Mouse (Mus musculus): ENCODE measurements around the gene Cdx4.

The Cdx4 gene

DNA sequence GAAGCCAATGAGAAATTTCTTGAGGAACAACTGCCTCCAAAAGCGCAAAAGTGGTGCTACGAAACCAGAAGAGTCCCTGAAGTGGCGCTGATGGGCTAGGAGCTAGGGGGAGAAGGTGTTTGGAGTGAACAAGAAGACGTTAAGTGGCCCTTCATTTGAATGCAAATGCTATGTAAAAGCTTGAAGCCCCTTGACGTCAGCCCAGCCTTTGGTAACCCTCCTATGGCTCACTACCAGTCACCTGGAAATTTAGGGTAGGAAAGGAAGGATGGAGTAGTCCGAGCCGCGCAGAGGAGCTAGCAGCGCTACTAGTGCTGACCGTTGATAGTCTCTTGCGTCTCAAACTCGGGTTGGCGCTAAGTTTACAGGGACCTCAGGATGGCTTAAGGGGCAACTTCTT, at the start of gene Cdx4:
TSS of gene Cdx4 (plus strand) at position 253 of the 400 bp plus-strand sequence.
- no peak for DNase-seq (ENCODE audit: low spot score in 2 of 2)

DNA sequence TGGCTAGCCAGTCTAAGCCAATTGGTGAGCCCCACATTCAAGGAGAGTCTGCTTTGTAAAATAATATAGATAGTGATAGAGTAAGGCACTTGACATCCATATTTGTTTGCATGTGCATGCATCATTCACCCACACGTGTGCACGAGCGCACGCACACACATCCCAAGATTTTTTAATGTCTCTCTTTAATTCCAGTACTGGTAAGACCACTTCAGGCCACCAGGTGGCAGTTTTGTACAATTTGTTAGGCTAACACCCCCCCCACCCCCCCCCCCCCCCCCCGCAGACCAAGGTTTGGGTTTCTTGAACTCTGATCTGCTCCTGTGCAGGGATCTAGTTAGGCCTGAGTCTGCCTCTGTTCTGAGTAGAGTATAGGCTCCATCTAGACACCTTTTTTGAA, 46.9 kb upstream of the Cdx4 start:
- peak in 1 of 2 experiments; percentile 4 for DNase-seq (ENCODE audit: low spot score in 2 of 2)

DNA sequence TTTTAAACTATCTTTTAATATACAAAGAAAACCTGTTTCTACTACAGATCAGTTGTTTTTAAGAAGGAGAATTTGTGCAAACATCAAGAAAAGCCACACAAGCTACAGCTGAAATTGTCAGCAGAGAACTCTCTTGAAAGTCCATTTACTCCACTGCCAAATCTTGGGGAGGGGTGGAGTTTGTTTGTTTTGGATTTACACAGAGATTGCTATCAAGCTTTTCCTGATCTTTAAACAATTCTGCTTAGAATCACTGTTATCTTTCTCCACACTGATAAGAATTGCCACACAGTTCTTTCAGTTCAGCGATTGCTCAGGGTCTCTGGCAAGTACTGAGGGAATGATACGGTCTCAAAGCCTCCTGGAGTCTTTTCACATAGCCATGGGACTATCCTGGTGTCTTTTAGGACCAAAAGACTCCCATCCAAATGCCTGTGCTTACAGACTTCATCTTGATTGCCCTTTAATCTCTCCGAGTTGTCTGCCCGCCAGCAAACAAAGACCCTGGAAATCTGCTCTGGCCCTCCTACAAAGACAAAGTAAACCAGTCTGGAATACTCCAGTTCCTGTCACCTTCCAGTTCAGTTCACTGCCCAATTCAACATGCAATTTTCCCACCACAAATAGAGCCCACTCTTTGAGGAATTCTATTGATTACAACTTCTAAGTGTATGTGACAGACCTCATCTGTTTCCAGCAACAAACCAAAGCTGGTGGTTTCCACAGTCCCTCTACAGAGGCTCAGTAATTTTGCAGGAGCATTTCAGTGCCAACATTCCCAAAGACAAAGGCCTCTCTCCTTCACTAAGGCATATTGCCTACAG, 34.1 kb upstream of the Cdx4 start:
- DNase-seq (ENCODE audit: low spot score in 2 of 2), result no peak

DNA sequence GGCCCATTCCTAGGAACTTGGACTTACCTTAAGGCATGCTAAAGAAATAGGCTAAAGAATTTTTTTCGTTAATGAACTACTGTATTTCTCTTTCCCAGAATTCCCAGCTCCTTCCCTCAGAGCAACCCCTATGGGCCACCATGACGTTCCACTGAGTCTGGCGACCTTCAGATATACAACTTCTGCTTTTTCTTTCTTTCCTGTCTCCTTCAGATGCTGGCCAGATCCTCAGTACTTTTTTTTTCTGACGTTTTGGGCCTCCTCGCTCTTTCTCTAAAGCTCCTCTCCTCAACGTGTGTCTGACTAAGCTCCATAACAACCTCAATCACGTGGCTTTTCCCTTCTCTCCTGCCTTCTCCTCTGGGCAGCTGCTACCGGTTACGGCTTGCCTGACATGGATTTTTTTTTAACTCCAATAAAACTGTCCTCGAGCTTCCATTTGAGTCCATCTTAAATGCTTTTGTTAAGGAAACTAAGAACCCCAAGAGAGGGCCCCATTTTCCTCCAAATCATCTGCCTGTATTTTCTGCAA, 33.3 kb upstream of the Cdx4 start:
- no peak for DNase-seq (ENCODE audit: low spot score in 2 of 2)

DNA sequence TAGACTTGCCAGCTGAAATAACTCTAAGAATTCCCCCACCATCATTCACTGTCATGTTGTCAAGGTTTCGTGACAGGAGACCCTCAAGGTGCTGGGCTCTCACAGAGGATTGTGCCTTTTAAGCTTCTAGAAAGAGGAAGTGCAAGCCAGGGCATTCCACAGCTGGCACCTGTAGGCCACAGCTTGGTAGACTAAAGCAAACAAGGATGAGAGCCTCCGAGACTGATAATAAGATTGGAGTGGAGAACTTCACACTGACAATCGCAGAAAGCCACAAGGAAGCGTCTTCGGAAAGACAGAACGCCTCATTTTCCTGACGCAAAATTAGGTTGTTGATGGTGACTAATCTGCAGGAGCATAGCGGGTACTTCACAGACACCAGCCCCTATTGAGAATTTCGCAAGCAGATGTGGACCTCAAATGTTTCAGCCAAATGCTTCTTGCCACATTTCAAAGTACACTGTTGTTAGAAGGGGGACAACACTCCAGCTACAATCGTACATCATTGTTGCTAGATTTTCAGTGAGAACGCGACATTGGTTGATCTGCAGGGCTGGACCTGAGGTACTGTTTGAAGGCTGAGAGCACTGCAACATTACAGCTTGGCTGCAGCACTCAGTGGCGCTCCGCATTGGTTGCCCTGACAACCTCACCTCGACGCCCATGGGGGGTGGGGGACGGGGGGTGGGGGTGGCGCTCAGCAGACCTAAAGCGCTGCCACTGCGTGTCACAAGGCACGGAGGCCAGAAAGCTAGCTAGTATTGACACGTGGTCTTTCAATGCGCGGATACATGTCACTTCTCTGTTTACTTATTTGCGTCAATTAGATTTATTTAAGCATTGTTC, 32.5 kb upstream of the Cdx4 start:
- peak; percentile 9 to 13 for DNase-seq (ENCODE audit: low spot score in 2 of 2)

DNA sequence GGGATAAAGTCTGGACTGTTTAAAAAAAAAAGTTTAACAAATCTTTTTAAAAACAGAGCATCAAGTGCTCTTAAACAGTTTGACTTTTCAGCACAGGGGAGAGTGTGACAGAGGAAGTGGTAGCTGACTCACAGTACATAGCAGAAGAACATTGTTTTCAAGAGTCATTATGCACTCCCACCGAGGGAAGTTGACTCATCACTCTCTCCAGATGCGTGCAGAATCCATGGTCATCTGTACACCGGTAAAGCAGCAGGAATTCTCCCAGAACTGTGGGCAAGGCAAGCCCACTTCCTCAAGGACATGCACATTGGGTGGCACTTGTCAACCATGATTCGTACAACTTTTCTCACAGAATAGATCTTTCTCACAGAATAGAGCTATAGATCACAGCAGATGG, 22.3 kb upstream of the Cdx4 start:
- peak in 1 of 2 experiments; percentile 4 for DNase-seq (ENCODE audit: low spot score in 2 of 2)

DNA sequence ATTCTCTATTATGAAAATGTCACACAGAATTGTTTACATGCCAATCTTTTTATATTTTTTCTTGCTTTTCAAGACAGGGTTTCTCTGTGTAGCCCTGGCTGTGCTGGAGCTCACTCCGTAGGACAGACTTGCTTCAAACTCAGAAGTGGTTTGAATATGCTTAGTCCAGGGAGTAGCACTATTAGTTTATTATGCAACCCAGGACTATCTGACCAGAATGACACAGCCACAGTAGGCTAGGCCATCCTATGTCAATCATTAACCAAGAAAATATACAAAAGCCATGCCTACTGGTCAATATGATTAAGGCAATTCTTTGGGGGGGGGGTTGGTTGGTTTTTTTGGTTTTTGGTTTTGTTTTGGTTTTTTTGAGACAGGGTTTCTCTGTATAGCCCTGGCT, 12.9 kb upstream of the Cdx4 start:
- DNase-seq (ENCODE audit: low spot score in 2 of 2), result no peak

DNA sequence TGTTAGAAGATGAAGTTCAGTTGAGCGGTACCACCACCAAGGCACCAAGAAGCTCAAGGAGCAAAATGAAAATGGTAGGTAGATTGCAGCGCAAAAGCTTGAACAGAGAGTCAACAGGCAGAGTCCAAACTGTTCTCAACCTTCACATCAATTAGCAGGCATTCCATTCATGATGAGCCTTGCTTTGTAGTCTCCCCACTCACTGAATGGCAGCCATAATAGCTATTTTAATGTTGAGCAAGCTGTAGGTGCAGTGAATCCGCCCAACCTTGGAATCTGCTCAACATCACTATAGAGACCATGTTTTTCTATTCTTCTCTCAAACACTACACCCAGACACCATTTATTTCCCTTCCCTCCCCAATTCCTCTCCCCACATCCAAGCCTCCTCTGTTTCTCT, 9.5 kb upstream of the Cdx4 start:
- no peak for DNase-seq (ENCODE audit: low spot score in 2 of 2)

DNA sequence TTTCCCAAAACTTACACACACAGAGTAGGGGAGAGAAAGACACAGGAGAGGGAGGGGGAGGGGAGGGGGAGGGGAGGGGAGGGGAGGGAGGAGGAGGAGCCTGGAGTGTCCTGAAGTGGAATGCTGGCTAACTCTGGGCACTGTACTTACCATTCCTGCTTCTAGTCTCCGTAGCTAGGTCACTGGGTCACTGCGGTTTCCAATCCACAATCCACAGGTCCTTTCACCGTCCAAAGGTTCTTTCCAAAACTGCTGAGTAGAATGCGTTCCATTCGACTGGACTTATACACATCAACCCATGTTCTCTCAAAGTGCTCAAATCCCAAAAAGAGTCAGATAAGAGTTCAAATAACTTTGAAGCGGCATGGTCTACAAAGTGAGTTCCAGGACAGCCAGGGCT, 7.1 kb upstream of the Cdx4 start:
- DNase-seq (ENCODE audit: low spot score in 2 of 2), result no peak

DNA sequence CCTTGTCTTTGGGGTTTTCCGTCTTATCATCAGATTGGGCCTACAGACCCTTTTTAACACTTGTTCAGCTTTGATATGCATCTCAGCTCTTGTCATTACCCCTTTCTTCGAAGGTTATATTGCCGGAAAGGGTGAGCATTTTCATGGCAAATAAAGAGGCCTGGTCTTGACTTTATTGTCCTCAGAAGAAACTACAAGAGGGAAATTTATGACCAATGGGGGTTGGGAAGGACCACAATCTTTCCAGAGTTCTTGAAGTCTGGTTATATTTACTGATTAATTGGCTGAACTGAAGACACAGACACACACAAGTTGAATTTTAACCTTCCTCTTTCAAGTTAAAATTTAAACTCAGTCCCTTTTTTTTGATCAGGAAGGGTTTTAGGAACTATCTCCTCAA, 4.7 kb downstream of the Cdx4 start:
- DNase-seq (ENCODE audit: low spot score in 2 of 2), result no peak

DNA sequence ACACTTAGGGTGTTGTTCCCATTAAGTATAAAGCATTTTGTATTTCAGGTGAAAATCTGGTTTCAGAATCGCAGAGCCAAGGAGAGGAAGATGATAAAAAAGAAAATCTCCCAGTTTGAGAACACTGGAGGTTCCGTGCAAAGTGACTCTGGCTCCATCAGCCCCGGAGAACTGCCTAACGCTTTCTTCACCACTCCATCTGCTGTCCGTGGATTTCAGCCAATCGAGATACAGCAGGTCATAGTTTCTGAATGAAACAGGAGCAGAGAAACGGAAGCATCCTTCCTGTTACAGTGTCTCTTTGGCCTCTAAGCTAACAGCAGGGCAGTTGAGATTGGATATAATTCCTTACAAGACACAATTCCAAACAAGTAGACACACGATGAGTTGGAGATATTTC, 8.2 kb downstream of the Cdx4 start:
- DNase-seq (ENCODE audit: low spot score in 2 of 2), result no peak

DNA sequence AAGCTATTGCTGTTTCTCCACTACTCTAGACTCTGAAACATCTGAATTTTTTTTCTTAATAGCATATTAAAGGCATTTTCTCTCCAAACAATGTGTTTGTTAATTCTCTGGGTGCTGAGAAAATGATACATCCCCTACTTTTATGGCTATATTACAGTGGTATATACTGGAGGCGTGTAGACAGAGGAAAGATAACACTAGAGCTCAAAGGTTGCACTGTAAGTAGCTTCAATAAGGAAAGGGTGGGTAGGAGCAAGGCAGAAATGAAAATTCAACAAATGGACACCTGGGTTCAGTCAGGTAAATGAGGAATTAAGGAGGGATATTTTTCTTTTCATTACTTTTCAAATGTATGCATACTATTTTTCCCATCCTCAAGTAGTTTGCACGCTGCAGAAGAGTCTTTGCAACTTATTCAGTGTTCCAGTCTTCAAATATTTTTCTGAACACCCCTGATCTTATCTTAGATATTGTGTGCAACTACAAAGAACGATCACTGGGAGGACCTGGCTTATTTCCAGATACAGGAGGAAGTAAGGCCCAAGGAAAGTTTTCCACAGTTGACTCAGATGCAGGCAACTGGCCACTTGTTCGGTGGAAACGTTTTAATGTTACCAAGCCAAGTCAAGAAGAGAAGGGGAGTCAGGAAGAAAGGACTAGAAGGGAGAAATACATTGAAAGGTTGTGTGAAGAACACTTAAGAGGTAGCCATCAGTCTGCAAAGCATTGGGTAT, 10.1 kb downstream of the Cdx4 start:
- DNase-seq (ENCODE audit: low spot score in 2 of 2), result no peak

DNA sequence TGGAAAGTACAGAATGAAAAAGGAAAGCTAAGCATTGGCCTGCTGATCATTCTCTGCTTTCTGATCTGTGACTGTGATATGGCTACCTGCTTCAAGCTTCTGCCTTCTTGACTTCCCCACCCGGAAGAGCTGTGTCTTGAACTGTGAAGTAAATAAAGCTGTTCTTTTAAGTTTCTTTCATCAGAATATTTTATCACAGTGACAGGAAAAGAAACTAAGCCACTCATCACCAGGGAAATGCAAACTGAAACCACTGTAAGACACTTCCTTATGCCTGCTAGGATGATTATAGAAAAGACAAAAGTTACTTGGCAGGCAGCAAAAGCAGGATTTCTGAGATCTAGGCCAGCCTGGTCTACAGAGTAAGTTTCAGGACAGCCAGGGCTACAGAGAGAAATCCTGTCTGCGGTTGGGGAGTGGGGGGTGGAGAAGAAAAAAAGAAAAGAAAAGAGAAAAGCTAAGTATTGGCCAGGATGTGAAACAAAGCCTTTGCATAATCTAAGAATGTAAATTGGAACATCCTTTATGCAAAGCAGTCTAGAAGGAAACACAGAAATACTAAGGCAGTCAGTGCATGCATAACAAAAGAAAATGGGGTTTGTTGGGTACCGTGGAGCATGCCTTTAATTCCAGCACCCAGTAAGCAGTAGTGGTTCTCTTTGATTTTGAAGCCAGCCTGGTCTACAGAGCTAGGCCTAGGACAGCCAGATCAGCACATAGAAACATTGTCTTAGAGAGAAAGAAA, 20.3 kb downstream of the Cdx4 start:
- DNase-seq (ENCODE audit: low spot score in 2 of 2), result no peak

DNA sequence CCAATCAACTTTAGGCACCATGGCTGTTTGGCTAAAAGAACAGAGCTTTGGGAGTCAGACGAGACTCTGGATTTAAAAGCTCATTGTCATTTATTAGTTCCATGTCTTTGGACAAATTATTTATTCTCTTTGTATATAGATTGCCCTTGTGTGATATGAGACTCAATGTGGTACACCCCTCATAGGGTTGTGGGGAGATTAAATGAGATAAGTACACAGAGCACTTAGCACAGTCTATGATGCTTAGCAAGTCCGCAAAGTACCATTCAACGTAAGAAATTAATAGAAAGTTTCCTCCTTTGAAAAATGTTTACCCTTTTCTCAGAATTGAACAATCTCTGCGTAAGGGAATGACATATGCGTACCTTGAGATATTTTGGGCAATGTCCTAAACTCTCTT, 34.6 kb downstream of the Cdx4 start:
- DNase-seq (ENCODE audit: low spot score in 2 of 2), result no peak

DNA sequence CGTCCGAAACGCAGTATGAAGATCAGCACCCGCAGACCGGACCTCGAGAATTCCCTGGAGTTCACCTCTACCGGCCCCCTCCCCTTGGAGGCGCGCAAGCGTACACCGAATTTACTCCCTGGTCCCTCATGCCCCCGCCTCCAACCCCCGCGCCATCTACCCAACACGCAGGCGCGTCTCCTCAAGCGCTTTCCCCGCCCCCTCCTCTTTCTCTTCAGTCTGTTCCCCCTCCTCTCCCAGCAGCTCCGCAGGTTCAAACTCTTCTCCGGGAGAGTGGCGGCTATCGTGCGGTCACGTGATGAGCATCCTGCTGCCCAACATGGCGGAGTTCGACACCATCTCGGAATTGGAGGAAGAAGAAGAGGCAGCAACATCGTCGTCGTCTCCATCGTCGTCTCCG, 35.1 kb downstream of the Cdx4 start, which contains the start of gene Chic1:
TSS of gene Chic1 (plus strand) at position 190 of the 400 bp plus-strand sequence.
- DNase-seq (ENCODE audit: low spot score in 2 of 2), result peak; percentile 74 to 79

DNA sequence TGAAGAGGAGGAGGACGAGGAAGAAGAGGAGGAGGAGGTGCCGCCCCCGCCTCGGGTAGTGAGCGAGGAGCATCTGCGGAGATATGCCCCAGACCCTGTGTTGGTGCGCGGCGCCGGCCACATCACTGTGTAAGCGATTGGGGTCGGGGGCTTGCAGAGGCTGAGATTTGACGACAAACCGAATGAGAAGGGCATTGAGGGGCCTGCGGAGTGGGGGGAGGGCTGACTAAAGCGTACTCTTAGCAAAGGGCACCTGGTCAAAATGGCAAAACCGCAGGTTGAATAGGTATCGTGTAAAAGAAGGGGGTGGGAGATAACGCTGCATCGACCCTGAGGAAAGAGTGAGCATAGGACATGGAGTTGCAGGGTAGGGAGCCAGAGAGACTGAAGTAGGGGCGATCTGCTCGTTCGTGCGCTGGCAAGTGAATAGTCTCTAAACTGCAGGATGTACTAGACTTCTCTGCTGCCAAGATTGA, 35.6 kb downstream of the Cdx4 start:
- peak; percentile 6 to 15 for DNase-seq (ENCODE audit: low spot score in 2 of 2)

DNA sequence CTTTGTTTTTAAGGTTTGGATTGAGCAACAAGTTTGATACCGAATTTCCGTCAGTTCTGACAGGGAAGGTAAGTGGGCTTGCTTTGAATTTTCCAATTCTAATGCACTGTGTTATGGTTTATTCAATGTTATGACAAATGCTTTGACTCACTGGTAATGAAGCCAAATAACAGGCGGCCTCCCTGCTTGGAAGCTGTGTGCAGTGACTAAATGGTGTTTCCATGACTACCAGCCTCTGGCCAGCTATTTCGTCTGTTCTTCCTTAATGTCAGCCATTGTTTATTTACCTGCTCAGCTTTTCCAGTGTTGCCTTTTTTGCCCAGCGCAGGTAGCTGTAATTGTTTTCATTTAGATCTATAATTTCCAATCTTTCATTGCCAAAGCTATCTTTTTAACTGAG, 45.0 kb downstream of the Cdx4 start:
- DNase-seq (ENCODE audit: low spot score in 2 of 2), result peak in 1 of 2 experiments; percentile 13

DNA sequence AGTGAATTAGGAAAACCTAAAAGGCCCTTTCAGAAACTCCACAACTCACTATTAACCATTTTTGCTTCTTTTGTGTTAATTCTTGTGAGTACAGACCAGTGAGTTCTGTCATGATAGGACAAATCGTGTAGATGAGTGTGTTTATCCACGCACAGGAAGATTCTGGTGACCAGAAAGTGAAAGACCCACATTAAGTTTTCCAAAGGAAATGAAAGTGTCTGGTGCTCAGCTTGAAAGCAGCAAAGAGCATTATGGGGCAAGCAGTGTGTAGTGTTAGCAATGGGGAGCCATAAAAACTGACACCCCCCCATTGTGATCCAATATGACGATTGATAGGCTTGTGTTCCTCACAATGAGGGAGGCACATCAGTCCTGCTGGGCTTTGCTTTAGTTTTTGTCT, 47.5 kb downstream of the Cdx4 start:
- DNase-seq (ENCODE audit: low spot score in 2 of 2), result no peak

DNA sequence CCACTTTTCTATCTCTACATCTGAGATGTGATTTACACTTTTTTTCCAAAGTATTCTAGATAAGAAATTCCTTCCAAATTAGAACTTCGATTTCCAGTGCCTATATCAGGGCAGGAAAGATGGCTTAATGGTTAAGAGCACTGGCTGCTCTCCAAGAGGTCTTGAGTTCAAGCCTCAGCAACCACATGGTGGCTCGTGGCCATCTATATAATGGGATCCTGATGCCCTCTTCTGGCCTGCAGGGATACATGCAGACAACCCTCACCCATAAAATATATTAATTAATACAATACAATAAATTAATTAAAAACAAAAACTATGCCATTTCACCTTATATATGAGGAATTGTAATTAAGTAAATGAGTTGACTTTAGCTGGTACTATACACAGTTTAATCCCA, 50.0 kb downstream of the Cdx4 start:
- DNase-seq (ENCODE audit: low spot score in 2 of 2), result no peak

DNA sequence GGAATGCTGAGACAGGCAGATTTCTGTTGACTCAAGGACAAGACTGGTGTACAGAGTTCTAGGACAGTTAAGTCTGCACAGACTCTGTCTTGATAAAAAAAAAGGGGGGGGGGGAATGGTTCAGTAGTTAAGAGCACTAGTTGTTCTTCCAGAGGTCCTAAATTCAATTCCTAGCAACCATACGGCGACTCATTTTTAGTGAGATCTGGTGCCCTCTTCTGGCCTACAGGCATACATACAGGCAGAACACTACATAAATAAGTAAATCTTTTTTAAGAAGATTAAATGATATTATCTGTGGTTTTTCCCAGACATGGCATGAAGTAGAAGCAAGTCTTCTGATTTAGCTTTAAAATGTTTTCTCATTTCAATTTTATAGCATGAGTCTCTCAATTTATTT, 50.4 kb downstream of the Cdx4 start:
- DNase-seq (ENCODE audit: low spot score in 2 of 2), result no peak

DNA sequence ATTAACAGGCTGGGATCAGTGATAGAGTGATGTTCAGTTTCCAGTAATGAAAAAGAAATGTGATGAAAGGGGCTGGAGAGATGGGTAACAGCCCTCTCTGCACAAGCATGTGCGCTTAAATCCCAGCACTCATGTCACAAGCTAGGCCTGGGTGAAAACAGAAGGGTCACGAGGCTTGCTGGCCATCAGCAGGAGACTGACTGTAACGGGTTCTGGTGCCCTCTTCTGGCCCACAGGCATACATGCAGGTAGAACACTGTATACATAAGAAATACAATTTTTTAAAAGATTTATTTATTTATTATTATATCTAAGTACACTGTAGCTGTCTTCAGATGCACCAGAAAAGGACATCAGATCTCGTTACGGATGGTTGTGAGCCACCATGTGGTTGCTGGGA, 53.1 kb downstream of the Cdx4 start:
- no peak for DNase-seq (ENCODE audit: low spot score in 2 of 2)

Measured in right cerebral cortex, adult 2 months (tissue).